Comparison of ENCODE assay signal across 20 mouse cellular contexts in genomic region chr6:124890997-124891396, GRCm38 (mm10). TPM values are rescaled to one million over a fixed set of nuclear protein-coding genes. Genes with fewer than 3 reads are reported as not detected.
"Had no signal": no experiment of that assay in that cellular context is flagged by ENCODE, and none has a peak within 500 bp of the region (broad histone marks: within the 10 kb centered on the region; RNA-seq: fewer than 3 reads in every experiment).

No protein-coding gene starts in this region.

- H3K27me3 ChIP-seq: liver, embryonic 15.5 days; lung, embryonic 15.5 days; midbrain, embryonic 13.5 days; midbrain, embryonic 15.5 days; neural tube, embryonic 12.5 days; stomach, embryonic 15.5 days had no signal

- ATAC-seq: liver, postnatal 0 days; lung, postnatal 0 days; midbrain, embryonic 13.5 days; midbrain, embryonic 15.5 days had no signal

- H3K36me3 ChIP-seq: liver, embryonic 15.5 days; lung, embryonic 15.5 days; midbrain, embryonic 13.5 days; midbrain, embryonic 15.5 days; neural tube, embryonic 12.5 days; stomach, embryonic 15.5 days had no signal

- H3K4me2 ChIP-seq: liver, embryonic 15.5 days; lung, embryonic 15.5 days; midbrain, embryonic 11.5 days; midbrain, embryonic 13.5 days; midbrain, embryonic 15.5 days; neural tube, embryonic 12.5 days; stomach, embryonic 15.5 days had no signal

- H3K27ac ChIP-seq: liver, embryonic 15.5 days; lung, embryonic 15.5 days; macrophage; midbrain, embryonic 13.5 days; midbrain, embryonic 15.5 days; neural tube, embryonic 12.5 days; stomach, embryonic 15.5 days; stomach, postnatal 0 days had no signal

- H3K4me1 ChIP-seq: liver, embryonic 15.5 days; lung, embryonic 15.5 days; midbrain, embryonic 13.5 days; midbrain, embryonic 15.5 days; neural tube, embryonic 12.5 days; stomach, embryonic 15.5 days had no signal

- H3K9me3 ChIP-seq: liver, embryonic 15.5 days; lung, embryonic 15.5 days; midbrain, embryonic 13.5 days; midbrain, embryonic 15.5 days; neural tube, embryonic 12.5 days; stomach, embryonic 15.5 days had no signal

- H3K9ac ChIP-seq: liver, embryonic 15.5 days; liver, postnatal 0 days; lung, embryonic 15.5 days; midbrain, embryonic 13.5 days; midbrain, embryonic 15.5 days; neural tube, embryonic 12.5 days; stomach, embryonic 15.5 days had no signal

- DNase-seq: liver, postnatal 0 days; lung, adult 2 months; lung, postnatal 14 days; lung, postnatal 36 days; right cerebral cortex, postnatal 14 days; thymus, adult 2 months had no signal

- H3K4me3 ChIP-seq: liver, embryonic 15.5 days; lung, embryonic 15.5 days; megakaryocyte, embryonic 14.5 days; midbrain, embryonic 13.5 days; midbrain, embryonic 15.5 days; neural tube, embryonic 12.5 days; stomach, embryonic 15.5 days had no signal

RNA-seq across cellular contexts. Expression of gene Cd4, which starts 3.0 kb away (rescaled TPM):
- polyA plus RNA-seq: midbrain, embryonic 11.5 days had no signal

RNA-seq across cellular contexts. Expression of gene Lag3, which starts 20.5 kb away (rescaled TPM):
- total RNA-seq: monocyte, adult 5-6 weeks had no signal

RNA-seq across cellular contexts. Expression of gene Gpr162, which starts 27.2 kb away (rescaled TPM):
- total RNA-seq: megakaryocyte progenitor cell, adult 5-6 weeks; neutrophil, adult 5-6 weeks had no signal

RNA-seq across cellular contexts. Expression of gene P3h3, which starts 33.4 kb away (rescaled TPM):
- total RNA-seq: monocyte, adult 5-6 weeks; neutrophil, adult 5-6 weeks had no signal
